Mouse (Mus musculus): ENCODE measurements around the gene Cks1b. TPM values are rescaled to one million over a fixed set of nuclear protein-coding genes. Genes with fewer than 3 reads are reported as not detected.

The Cks1b gene
- polyA plus RNA-seq, 2 experiments from 2014 or later = 21.6 to 40.2 TPM

DNA sequence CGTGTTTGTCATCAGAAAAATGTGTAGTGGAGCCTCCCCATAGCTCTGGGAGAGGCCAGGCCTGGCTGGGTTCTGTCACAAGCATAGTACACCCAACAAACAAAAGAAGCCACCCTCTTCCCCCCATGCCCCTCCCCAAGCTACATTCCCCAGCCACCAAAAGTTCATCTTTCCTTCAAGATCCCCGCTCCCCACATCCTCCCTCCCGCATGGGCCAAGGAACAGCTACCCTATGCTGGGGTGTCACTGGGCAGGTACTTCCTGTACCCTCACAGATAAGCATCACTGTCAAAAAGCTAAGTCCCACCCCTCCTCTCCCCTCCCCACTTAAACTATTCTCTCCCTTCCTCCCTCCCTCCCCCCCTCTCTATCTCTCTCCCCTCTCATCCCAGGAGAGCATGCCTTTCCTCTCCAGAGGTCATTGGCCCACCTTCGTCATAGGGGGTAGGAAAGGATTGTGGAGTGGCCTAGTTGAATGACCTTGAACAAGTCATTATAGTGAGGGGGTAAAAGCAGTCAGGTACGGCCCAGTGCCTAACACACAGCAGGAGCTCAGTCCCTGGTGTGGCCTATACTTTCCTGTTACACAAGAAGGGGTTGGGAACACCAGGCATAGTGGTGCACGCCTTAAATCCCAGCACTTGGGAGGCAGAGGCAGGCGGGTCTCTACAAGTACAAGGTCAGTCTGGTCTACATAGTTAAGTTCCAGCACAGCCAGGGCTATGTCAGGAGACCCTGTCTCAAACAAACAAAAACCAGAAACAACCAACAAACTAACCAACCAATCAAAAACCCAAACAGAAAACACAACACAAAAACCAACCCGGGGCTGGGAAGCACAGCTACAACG lies 35.9 kb downstream of the Cks1b start:
- peak; percentile 57 for ATAC-seq

DNA sequence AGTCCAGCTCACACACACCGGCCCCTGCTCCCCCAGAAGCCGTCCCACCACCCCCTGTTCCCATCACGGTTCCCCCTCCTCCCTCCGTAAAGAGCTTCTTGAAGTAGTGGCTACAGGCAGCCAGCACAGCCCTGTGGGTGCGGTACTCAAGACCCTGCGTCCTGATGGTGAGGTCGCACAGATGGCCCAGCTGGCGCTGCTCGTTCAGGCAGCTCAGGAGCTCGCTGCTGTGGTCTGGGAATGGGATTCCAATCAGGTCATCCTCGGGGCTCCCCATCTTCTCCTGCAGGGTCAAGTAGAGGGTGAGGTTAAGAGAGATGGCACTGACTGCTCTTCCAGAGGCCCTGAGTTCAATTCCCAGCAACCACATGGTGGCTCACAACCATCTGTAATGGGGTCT lies 37.0 kb downstream of the Cks1b start:
- ATAC-seq = no peak

DNA sequence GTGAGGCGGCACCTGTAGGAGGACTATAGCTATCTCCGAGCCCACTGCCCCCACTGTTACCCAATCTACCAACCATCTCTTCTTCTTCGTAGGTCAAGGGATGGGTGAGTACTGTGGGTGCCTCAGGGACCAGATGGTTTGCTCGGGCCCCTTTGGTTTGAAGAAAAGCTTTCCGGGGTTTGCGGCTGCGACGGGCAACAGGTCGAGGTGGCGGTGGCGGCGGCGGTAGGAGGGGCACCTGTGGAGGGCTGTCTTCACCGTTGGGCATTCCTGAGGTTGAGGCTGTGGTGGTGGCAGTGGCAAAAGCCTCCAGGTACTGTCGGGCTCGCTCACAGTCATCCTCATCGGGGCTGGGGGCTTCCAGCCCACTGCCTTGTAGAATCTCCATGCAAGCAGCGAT lies 37.5 kb downstream of the Cks1b start:
- no peak for ATAC-seq

DNA sequence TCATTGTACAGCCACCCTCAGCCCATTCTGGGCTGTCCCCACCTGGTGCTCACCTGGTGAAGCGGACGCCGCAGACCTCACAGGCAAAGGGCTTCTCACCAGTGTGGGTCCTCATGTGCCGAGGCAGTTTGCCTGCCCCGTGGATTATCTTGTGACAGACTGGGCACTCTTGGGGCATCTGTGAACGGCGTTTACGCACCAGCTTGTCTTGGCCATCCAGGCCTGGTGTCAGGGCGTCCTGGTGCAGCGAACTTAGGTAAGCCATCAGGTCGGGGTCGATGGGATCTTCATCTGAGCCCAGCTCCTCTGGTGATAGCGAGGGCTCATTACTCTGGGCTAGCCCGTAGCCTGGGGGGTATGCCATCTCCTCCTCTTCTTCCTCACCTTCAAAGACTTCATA lies 37.9 kb downstream of the Cks1b start:
- ATAC-seq = no peak

DNA sequence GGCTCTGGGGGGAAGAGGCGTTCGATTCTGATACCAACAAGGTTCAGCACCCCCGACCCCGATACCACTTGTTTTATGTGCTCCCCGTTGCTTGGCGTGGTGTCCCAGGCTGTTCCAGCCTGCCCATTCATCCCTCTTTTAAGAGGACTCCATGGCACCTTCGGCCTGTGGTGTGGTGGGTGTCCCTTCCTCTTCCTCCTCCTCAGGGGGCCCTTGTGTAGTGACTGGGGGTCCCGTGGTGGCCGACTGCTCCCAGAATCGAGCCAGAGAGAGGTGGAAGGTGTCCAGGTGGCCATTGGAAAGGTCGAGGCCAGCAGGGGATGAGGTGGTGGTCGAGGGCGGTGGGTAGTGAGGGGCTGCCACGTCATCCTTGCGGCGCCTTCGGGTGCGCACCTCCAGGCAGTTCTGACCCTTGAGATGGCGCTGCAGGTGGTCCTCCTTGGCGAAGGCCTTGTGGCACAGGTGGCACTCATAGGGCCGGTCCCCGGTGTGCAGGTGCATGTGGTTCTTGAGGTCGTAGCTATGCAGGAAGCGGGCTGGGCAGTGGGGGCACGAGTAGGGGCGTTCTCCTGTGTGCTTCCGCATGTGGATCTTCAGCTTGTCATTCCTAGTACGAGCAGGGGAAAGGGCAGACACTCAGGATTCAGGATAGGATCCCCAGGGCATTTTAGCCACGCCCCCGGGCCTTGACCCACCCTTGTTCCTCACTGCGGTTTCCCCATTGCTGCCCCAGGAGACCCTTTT lies 38.6 kb downstream of the Cks1b start:
- no peak for ATAC-seq

DNA sequence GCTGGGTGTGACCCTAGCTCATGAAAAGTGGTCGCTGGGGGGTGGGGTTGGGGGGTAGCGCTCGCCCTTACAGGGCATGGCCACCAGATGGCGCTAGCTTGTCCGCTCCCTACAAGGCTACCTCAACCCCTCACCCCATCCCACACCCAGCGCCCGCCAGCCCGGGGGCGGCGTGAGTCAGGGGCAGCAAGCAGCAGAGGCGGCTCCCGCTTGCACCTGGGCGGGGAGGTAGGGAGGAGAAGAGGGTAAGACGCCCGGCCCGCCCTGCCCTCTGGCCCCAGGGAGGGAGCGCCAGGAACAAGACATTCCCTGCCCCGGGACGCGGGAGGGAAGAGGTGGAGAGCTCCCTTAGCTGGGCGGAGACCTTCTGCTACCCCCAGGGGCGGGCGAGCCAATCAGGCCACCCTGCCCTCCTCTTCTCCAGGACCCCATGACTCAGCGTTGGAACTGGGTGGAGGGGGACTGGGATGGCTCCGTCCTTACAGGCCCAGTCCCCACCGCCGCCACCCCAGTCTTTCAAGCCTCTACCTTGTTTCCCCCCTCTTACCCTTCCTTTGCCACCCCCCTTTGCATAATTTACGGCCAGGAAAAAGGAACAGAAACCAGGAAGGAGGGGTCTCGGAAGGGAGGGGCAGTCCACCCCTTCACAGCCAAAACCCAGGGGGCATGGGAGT lies 39.7 kb downstream of the Cks1b start:
- peak; percentile 43 for ATAC-seq

DNA sequence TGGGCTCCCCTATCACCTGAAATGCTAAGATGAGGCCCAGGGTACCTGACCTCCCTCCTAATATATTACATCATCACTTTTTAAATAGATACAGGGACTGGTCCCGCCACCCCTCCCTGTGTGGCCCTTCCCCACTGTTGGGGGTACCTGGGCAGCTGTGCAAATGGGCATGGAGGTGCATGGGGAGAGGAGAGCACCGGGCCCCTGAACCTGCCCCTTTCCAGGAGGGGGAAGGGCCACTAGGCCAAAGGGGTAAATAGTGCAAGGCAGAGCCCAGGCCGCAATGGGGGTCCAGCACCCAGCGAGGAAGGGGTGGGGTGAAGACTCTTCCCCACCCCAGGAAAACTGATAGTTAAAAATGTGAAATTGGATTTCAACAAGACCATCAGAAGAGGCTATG lies 40.4 kb downstream of the Cks1b start:
- no peak for ATAC-seq

DNA sequence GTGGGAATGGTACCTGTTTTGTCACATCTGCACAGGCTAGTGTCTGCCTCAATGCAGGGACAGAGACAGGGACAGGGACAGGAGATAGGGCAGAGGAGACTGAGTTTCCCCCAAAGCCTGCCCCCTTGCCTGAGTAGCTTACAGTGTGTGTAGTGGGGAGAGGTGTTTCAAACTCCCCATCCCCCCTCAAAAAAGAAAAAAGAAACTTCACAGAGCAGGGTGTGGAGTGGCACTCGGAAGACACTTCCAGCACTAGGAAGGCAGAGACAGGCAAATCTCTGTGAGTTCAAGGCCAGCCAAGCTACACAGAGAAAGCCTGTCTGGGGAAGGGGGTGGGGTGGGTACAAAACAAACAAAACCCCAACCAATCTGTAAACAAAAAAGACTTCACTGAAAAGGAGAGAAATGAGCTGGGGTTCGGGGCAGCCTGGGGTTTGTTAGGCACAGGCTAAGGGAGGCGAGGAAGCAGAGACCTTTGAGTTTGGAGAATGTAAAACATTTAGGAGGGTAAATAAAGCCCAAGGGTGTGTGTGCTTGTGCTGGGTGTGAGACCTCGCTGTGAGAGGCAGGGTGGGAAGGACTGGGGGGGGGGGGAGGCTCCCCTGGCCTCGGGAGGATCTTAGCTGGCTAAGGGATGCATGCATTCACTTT lies 44.5 kb downstream of the Cks1b start:
- ATAC-seq = no peak

DNA sequence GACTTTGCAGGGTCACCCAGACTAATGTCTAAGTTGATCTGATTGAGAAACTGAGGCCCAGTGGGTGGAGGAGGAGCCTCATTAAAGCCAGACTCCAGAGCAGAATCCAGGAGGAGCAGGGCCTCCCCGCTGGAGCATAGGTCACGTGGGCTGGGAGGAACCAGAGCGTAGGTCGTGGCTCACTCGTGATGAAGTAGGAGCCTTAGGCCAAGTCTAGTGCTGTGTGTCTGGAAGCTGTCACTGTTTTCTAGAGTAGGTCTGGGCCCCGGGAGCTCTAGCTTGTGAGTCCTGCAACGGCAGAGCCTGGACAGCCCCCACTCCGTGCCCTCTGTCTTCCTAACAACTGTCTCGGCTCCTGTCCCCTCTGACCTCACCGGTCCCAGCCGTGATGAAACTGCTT lies 50.8 kb downstream of the Cks1b start:
- no peak for ATAC-seq

DNA sequence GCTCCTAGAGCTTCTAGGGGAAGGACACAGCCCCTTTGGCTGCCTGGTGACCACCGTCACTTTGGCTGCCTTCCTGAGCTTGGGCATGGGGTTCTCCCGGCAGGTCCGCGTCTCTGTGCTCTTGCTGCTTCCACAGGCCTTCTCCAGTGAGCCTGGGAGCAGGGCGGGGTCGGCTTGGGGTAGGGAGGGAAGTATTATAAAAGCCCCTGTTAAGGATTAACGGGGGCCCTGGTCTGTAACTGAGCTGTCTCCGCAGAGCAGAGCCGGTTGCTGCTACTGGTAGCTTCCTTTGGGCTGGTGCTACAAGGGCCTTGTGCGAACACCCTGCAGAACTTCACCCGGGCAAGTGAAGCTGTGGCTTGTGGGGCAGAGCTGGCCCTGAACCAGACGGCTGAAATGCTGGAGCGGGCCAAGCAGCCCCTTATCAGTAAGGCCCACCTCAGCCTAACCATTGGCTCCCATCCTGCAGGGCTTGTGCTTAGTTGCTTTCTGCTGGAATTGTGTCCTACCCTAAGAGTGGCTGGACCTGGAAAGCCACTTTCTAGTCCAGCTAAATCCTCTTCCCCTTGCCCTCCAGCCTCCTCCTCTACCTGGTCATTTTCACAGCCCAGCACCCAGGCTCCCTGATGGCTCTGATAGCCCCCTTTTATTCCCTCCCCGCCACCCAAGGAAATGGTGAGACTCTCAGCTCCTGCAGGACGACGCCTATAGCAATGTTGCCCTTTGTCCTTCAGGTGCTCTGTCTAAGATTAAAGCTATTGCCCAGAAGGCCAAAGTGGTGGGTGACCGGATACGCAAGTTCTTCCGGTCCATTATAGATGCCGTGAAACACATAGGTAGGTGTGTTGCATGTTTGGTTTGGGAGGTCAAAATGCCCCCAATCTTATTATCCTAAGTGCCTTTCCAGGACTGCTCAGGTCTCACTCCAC lies 52.4 kb downstream of the Cks1b start:
- ATAC-seq = no peak

Other genes with a start within 250 kb of the Cks1b start
- gene Scamp3, start 240.9 kb downstream of the Cks1b start, polyA plus RNA-seq (2017; shearing (Covaris generic)) = 100 to 1,000 TPM; 177 to 239 TPM
- gene Fam189b, start 235.2 kb downstream of the Cks1b start, polyA plus RNA-seq (2017; shearing (Covaris generic)) = 100 to 1,000 TPM; 209 to 296 TPM
- gene Gba, start 215.5 kb downstream of the Cks1b start, polyA plus RNA-seq (2017; shearing (Covaris generic)) = 100 to 1,000 TPM in 1 of 2 experiments, 10 to 100 TPM in 1; 81.2 to 128 TPM
- gene Thbs3, start 203.2 kb downstream of the Cks1b start, polyA plus RNA-seq (2017; shearing (Covaris generic)) = 1 to 10 TPM; 3.4 to 3.6 TPM
- gene Mtx1, start 191.3 kb downstream of the Cks1b start, polyA plus RNA-seq (2017; shearing (Covaris generic)) = 100 to 1,000 TPM in 1 of 2 experiments, 10 to 100 TPM in 1; 78.8 to 144 TPM
- 1 to 10 TPM; 1.1 to 2.0 TPM for gene Muc1, start 189.3 kb downstream of the Cks1b start, polyA plus RNA-seq (2017; shearing (Covaris generic))
- gene Krtcap2, start 172.4 kb downstream of the Cks1b start, polyA plus RNA-seq (2017; shearing (Covaris generic)) = 100 to 1,000 TPM; 258 to 319 TPM
- gene Trim46, start 172.1 kb downstream of the Cks1b start, polyA plus RNA-seq (2017; shearing (Covaris generic)) = 1 to 10 TPM; 4.0 to 7.0 TPM
- 100 to 1,000 TPM; 116 to 155 TPM for gene Dpm3, start 159.0 kb downstream of the Cks1b start, polyA plus RNA-seq (2017; shearing (Covaris generic))
- 100 to 1,000 TPM; 248 to 324 TPM for gene Slc50a1, start 147.8 kb downstream of the Cks1b start, polyA plus RNA-seq (2017; shearing (Covaris generic))
- not detected for gene Efna1, start 137.2 kb downstream of the Cks1b start, polyA plus RNA-seq (2017; shearing (Covaris generic))
- gene Efna3, start 95.4 kb downstream of the Cks1b start, polyA plus RNA-seq (2017; shearing (Covaris generic)) = not detected
- gene Efna4, start 80.4 kb downstream of the Cks1b start, polyA plus RNA-seq (2017; shearing (Covaris generic)) = not detected
- 10 to 100 TPM in 1 of 2 experiments, 1 to 10 TPM in 1; 8.5 to 13.3 TPM for gene Adam15, start 68.4 kb downstream of the Cks1b start, polyA plus RNA-seq (2017; shearing (Covaris generic))
- under 1 TPM in 1 of 2 experiments, not detected in 1; 0.42 TPM for gene Dcst2, start 56.4 kb downstream of the Cks1b start, polyA plus RNA-seq (2017; shearing (Covaris generic))
- gene Dcst1, start 53.1 kb downstream of the Cks1b start, polyA plus RNA-seq (2017; shearing (Covaris generic)) = 1 to 10 TPM in 1 of 2 experiments, under 1 TPM in 1; 0.59 to 1.1 TPM
- 10 to 100 TPM; 11.7 to 13.2 TPM for gene Zbtb7b, start 23.6 kb downstream of the Cks1b start, polyA plus RNA-seq (2017; shearing (Covaris generic))
- 1 to 10 TPM in 1 of 2 experiments, not detected in 1; 5.3 TPM for gene Lenep, start 15.6 kb downstream of the Cks1b start, polyA plus RNA-seq (2017; shearing (Covaris generic))
- 10 to 100 TPM; 52.2 to 71.7 TPM for gene Flad1, start 6.5 kb downstream of the Cks1b start, polyA plus RNA-seq (2017; shearing (Covaris generic))
- gene Shc1, start 60 bp upstream of the Cks1b start, polyA plus RNA-seq (2017; shearing (Covaris generic)) = 10 to 100 TPM; 33.2 to 35.2 TPM
- gene Pygo2, start 11.8 kb upstream of the Cks1b start, polyA plus RNA-seq (2017; shearing (Covaris generic)) = 1 to 10 TPM; 6.0 to 7.9 TPM
- gene Pbxip1, start 18.3 kb upstream of the Cks1b start, polyA plus RNA-seq (2017; shearing (Covaris generic)) = 10 to 100 TPM; 41.4 to 52.4 TPM
- 10 to 100 TPM; 29.8 to 46.0 TPM for gene Pmvk, start 36.2 kb upstream of the Cks1b start, polyA plus RNA-seq (2017; shearing (Covaris generic))
- not detected for gene Kcnn3, start 101.8 kb upstream of the Cks1b start, polyA plus RNA-seq (2017; shearing (Covaris generic))